8 mouse cellular contexts compared by ENCODE assay signal in genomic region chr11:61577991-61578390, GRCm38 (mm10). TPM values are rescaled to one million over a fixed set of nuclear protein-coding genes. Genes with fewer than 3 reads are reported as not detected.
DNase-seq lines count a peak whose midpoint lies in the region; ATAC-seq and TF ChIP-seq lines count a peak whose summit lies in the region.

No protein-coding gene starts in this region.

- WGBS in kidney, postnatal 0 days: 5% methylated on average over 5 of the region's 5 CpGs
- WGBS in embryonic facial prominence, embryonic 13.5 days: 5% methylated on average over 5 of the region's 5 CpGs
- 22% methylated on average over 5 of the region's 5 CpGs for WGBS in intestine, postnatal 0 days
- 3% methylated on average over 5 of the region's 5 CpGs for WGBS in neural tube, embryonic 15.5 days

- H3K27ac ChIP-seq in kidney, postnatal 0 days: no peak overlapping the region
- H3K27ac ChIP-seq in embryonic facial prominence, embryonic 13.5 days: no peak overlapping the region
- H3K27ac ChIP-seq in intestine, postnatal 0 days (ENCODE audit: low read depth, low read length): no peak overlapping the region
- no peak overlapping the region for H3K27ac ChIP-seq in neural tube, embryonic 15.5 days (replicated peaks)

- DNase-seq in kidney, postnatal 0 days (ENCODE audit: low spot score): peak; percentile 9
- DNase-seq in kidney, adult 18-20 months: no peak
- DNase-seq in layer of hippocampus, adult 9-10 months (ENCODE audit: low spot score): no peak
- no peak for DNase-seq in thymus, adult 18-20 months
- DNase-seq in cerebellum, postnatal 14 days: no peak

- no peaks in the 10 kb centered on the region for H3K36me3 ChIP-seq in kidney, postnatal 0 days (ENCODE audit: insufficient read depth, low read length)
- H3K36me3 ChIP-seq in embryonic facial prominence, embryonic 13.5 days: no peaks in the 10 kb centered on the region; the same call in 1 of the 2 replicates
- no peaks in the 10 kb centered on the region for H3K36me3 ChIP-seq in intestine, postnatal 0 days (ENCODE audit: control insufficient read depth, insufficient read depth)
- H3K36me3 ChIP-seq in neural tube, embryonic 15.5 days: no peaks in the 10 kb centered on the region

- no peak for ATAC-seq in kidney, postnatal 0 days (replicated peaks; ENCODE audit: low FRiP score, low read depth)
- no peak for ATAC-seq in embryonic facial prominence, embryonic 13.5 days (ENCODE audit: insufficient number of reproducible peaks, insufficient read depth, low FRiP score, low TSS enrichment, low read depth)
- no peak for ATAC-seq in intestine, postnatal 0 days
- ATAC-seq in neural tube, embryonic 15.5 days (ENCODE audit: low FRiP score): no peak

- no peaks in the 10 kb centered on the region for H3K9me3 ChIP-seq in kidney, postnatal 0 days (replicated peaks; ENCODE audit: low read length)
- no peaks in the 10 kb centered on the region for H3K9me3 ChIP-seq in embryonic facial prominence, embryonic 13.5 days
- no peaks in the 10 kb centered on the region for H3K9me3 ChIP-seq in intestine, postnatal 0 days (ENCODE audit: control insufficient read depth)
- no peaks in the 10 kb centered on the region for H3K9me3 ChIP-seq in neural tube, embryonic 15.5 days (replicated peaks)

- no peaks in the 10 kb centered on the region for H3K27me3 ChIP-seq in kidney, postnatal 0 days (ENCODE audit: insufficient read depth, low read length)
- no peaks in the 10 kb centered on the region for H3K27me3 ChIP-seq in embryonic facial prominence, embryonic 13.5 days
- no peaks in the 10 kb centered on the region for H3K27me3 ChIP-seq in intestine, postnatal 0 days (replicated peaks; ENCODE audit: control insufficient read depth, insufficient read depth, low read length)
- H3K27me3 ChIP-seq in neural tube, embryonic 15.5 days (replicated peaks): no peaks in the 10 kb centered on the region

- H3K4me3 ChIP-seq in kidney, postnatal 0 days (replicated peaks; ENCODE audit: low read depth, low read length): peak overlapping the region; percentile 79
- peak overlapping the region; percentile 94 for H3K4me3 ChIP-seq in embryonic facial prominence, embryonic 13.5 days
- peak overlapping the region; percentile 86 for H3K4me3 ChIP-seq in intestine, postnatal 0 days (ENCODE audit: low read depth, low read length)
- peak overlapping the region; percentile 92 for H3K4me3 ChIP-seq in neural tube, embryonic 15.5 days (replicated peaks)

- peaks cover 11% of the 10 kb centered on the region for H3K4me1 ChIP-seq in kidney, postnatal 0 days (replicated peaks; ENCODE audit: insufficient read depth, low read length)
- peaks cover 17% of the 10 kb centered on the region for H3K4me1 ChIP-seq in embryonic facial prominence, embryonic 13.5 days
- no peaks in the 10 kb centered on the region for H3K4me1 ChIP-seq in intestine, postnatal 0 days (replicated peaks; ENCODE audit: control insufficient read depth, insufficient read depth, low read length)
- peaks cover 29% of the 10 kb centered on the region for H3K4me1 ChIP-seq in neural tube, embryonic 15.5 days

- H3K9ac ChIP-seq in kidney, postnatal 0 days (ENCODE audit: low read depth, low read length): no peak overlapping the region
- H3K9ac ChIP-seq in embryonic facial prominence, embryonic 13.5 days: peak overlapping the region; percentile 96; the same call in 1 of the 2 replicates
- H3K9ac ChIP-seq in intestine, postnatal 0 days (ENCODE audit: low read depth, low read length): no peak overlapping the region
- H3K9ac ChIP-seq in neural tube, embryonic 15.5 days (replicated peaks): peak overlapping the region; percentile 97

- H3K4me2 ChIP-seq in kidney, postnatal 0 days (ENCODE audit: low read length): peak overlapping the region; percentile 95
- peak overlapping the region; percentile 77 for H3K4me2 ChIP-seq in embryonic facial prominence, embryonic 13.5 days
- H3K4me2 ChIP-seq in intestine, postnatal 0 days (replicated peaks; ENCODE audit: low read depth): peak overlapping the region; percentile 100
- H3K4me2 ChIP-seq in neural tube, embryonic 15.5 days: peak overlapping the region; percentile 70

- no peak for TF ChIP-seq CTCF in kidney, postnatal 0 days (IDR thresholded peaks at IDR 0.05; ENCODE audit: low read depth)
- no peak for TF ChIP-seq CTCF in intestine, postnatal 0 days (IDR thresholded peaks at IDR 0.05; ENCODE audit: low read depth)

RNA-seq across cellular contexts. Expression of gene Epn2, which starts 1.5 kb away (rescaled TPM):
- 22.1 and 22.4 TPM in 2 replicates for polyA plus RNA-seq in kidney, postnatal 0 days (2015; fragmentation: Nextera tagmentation; extraction: Ambion mirVana)
- 30.0 and 34.0 TPM in 2 replicates for polyA plus RNA-seq in embryonic facial prominence, embryonic 13.5 days (2015; fragmentation: Nextera tagmentation; extraction: Ambion mirVana)
- 13.5 and 14.4 TPM in 2 replicates for polyA plus RNA-seq in intestine, postnatal 0 days (2015; fragmentation: Nextera tagmentation; extraction: Ambion mirVana)
- 55.7 and 60.1 TPM in 2 replicates for polyA plus RNA-seq in neural tube, embryonic 15.5 days (2015; fragmentation: Nextera tagmentation; extraction: Ambion mirVana)

Comparison
In these comparisons a context has a peak if more than half of its experiments do, and no peak if none do; other contexts are left out.
1. H3K9ac ChIP-seq: peak in embryonic facial prominence, embryonic 13.5 days (single experiment) and neural tube, embryonic 15.5 days (single experiment); none in kidney, postnatal 0 days (single experiment) and intestine, postnatal 0 days (single experiment).
2. Peak in every context shown above with its lines, with median percentiles within 50 percentile points of each other: H3K4me2 ChIP-seq and H3K4me3 ChIP-seq.